Mouse (Mus musculus): ENCODE measurements around the gene Hinfp. TPM values are rescaled to one million over a fixed set of nuclear protein-coding genes. Genes with fewer than 3 reads are reported as not detected.
"Not testable (repeated sequence)": the region's sequence is repeated elsewhere in the genome, so short reads cannot be mapped to it uniquely, and the experiment has no call there.

Hinfp gene
- total and polyA plus RNA-seq, 3 experiments, result 8.4 to 46.1 (median 22.0) TPM

- Histone ChIP-seq H3K4me1 (ENCODE audit: insufficient read depth, low read depth, low read length) (peaks cover 31% of the 10 kb centered on the region), H3K27me3 (ENCODE audit: insufficient read depth, low read length) (no peaks in the 10 kb centered on the region), H3K36me3 (replicated peaks) (peaks cover 40% of the 10 kb centered on the region), H3K4me3 (ENCODE audit: low read depth, low read length) (no peak overlapping the region), H3K9me3 (replicated peaks) (no peaks in the 10 kb centered on the region)
- no peak for TF ChIP-seq POLR2AphosphoS5 (IDR thresholded peaks at IDR 0.05; ENCODE audit: insufficient replicate concordance, low read depth, low read length)
- TF ChIP-seq GATA1 (IDR thresholded peaks at IDR 0.05; ENCODE audit: borderline replicate concordance, low read length), result no peak
- TF ChIP-seq GATA2 (IDR thresholded peaks at IDR 0.05; ENCODE audit: borderline replicate concordance, low read depth, low read length), result no peak
- TF ChIP-seq TAL1 (conservative IDR thresholded peaks at IDR 0.05; ENCODE audit: low read depth, low read length), result no peak
- TF ChIP-seq CTCF (IDR thresholded peaks at IDR 0.05; ENCODE audit: low read depth, low read length), result no peak
- DNase-seq (ENCODE audit: low spot score), result no peak
- ATAC-seq (ENCODE audit: extremely low read depth, insufficient number of reproducible peaks, low FRiP score, poor library complexity, severe bottlenecking), result no peak
These were observed 1.8 kb upstream of the Hinfp start for GRCm38 (mm10) chr9:44307248-44307647.

DNA sequence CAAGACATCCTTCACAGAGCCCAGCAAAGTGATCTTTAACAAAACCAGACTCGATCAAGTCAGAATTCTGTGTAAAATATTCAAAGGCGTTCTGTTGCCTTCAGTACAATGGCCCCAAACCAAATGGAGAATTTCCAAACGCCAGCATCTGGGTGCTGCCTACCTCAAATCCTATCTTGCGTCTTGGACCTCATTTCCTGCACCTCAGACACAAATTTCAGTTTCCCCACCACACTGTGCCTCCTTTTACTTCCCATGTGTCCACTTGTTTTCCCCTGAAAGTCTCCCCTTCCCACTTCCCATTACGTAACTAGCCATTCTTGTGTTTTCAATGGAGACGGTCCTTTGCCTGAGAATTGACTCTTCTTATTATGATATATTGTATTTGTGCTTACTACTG, 1.1 kb upstream of the Hinfp start:
- H3K27me3 ChIP-seq (ENCODE audit: insufficient read depth, low read length), result no peaks in the 10 kb centered on the region
- H3K9me3 ChIP-seq (replicated peaks), result no peaks in the 10 kb centered on the region
- no peak for TF ChIP-seq POLR2AphosphoS5 (IDR thresholded peaks at IDR 0.05; ENCODE audit: insufficient replicate concordance, low read depth, low read length)
- no peak for TF ChIP-seq GATA2 (IDR thresholded peaks at IDR 0.05; ENCODE audit: borderline replicate concordance, low read depth, low read length)
- no peak for TF ChIP-seq TAL1 (conservative IDR thresholded peaks at IDR 0.05; ENCODE audit: low read depth, low read length)
- no peak for TF ChIP-seq GATA1 (IDR thresholded peaks at IDR 0.05; ENCODE audit: borderline replicate concordance, low read length)
- no peak for TF ChIP-seq CTCF (IDR thresholded peaks at IDR 0.05; ENCODE audit: low read depth, low read length)
- ATAC-seq (ENCODE audit: extremely low read depth, insufficient number of reproducible peaks, low FRiP score, poor library complexity, severe bottlenecking), result no peak
- no peak for DNase-seq (ENCODE audit: low spot score)
- H3K36me3 ChIP-seq (replicated peaks), result peaks cover 41% of the 10 kb centered on the region
- peaks cover 34% of the 10 kb centered on the region for H3K4me1 ChIP-seq (ENCODE audit: insufficient read depth, low read depth, low read length)
- no peak overlapping the region for H3K4me3 ChIP-seq (ENCODE audit: low read depth, low read length)

GRCm38 (mm10) chr9:44300001-44300400, 5.5 kb downstream of the Hinfp start:
- H3K27me3 ChIP-seq (ENCODE audit: insufficient read depth, low read length); DNase-seq (ENCODE audit: low spot score); H3K4me3 ChIP-seq (ENCODE audit: low read depth, low read length); ATAC-seq (ENCODE audit: extremely low read depth, insufficient number of reproducible peaks, low FRiP score, poor library complexity, severe bottlenecking); H3K9me3 ChIP-seq (replicated peaks): not testable (repeated sequence)
- H3K36me3 ChIP-seq (replicated peaks), result peaks cover 82% of the 10 kb centered on the region
- peaks cover 23% of the 10 kb centered on the region for H3K4me1 ChIP-seq (ENCODE audit: insufficient read depth, low read depth, low read length)

DNA sequence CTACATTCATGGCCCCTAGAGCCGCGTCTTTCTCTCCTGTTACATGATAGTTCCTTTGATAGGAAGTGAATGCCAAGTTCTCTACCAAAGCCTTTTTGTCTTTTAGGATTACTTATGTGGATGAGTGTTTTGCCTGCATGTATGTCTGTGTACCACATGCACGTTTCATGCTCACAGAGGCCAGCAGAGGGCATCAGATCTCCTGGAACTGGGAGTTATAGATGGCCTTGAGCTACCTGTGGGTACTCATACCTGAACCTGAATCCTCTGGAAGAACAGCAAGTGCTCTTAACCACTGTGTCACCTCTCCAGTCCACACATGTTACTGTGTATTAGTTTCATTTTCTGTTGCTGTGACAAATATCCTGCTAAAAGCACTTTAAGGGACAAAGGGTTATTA, 13.0 kb downstream of the Hinfp start:
- no peaks in the 10 kb centered on the region for H3K27me3 ChIP-seq (ENCODE audit: insufficient read depth, low read length)
- TF ChIP-seq CTCF (IDR thresholded peaks at IDR 0.05; ENCODE audit: low read depth, low read length) (peak; percentile 31), POLR2AphosphoS5 (IDR thresholded peaks at IDR 0.05; ENCODE audit: insufficient replicate concordance, low read depth, low read length) (no peak)
- ATAC-seq (ENCODE audit: extremely low read depth, insufficient number of reproducible peaks, low FRiP score, poor library complexity, severe bottlenecking) (no peak), DNase-seq (ENCODE audit: low spot score) (no peak)
- H3K4me3 ChIP-seq (ENCODE audit: low read depth, low read length), result no peak overlapping the region
- peaks cover 70% of the 10 kb centered on the region for H3K36me3 ChIP-seq (replicated peaks)
- H3K9me3 ChIP-seq (replicated peaks), result peaks cover 7% of the 10 kb centered on the region
- H3K4me1 ChIP-seq (ENCODE audit: insufficient read depth, low read depth, low read length), result peaks cover 43% of the 10 kb centered on the region

DNA sequence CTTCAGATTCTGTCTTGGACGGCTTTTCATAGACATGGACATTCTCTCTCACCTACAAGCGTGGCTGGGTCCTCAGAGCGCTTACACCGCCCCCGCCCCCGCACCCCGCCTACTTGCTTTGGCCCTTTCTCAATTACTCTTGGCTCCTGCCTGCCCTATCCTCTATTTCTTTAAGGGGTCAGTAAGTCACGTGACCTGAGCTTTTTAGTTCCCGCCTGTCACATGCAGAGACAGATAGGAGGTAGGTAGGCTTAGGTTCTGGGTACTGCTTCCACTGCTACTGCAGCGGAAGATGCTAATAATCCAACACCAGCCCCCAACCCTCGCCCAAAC, 16.5 kb downstream of the Hinfp start:
- Histone ChIP-seq H3K36me3 (replicated peaks) (peaks cover 55% of the 10 kb centered on the region), H3K27me3 (ENCODE audit: insufficient read depth, low read length) (no peaks in the 10 kb centered on the region), H3K4me1 (ENCODE audit: insufficient read depth, low read depth, low read length) (peaks cover 70% of the 10 kb centered on the region), H3K9me3 (replicated peaks) (peaks cover 7% of the 10 kb centered on the region), H3K4me3 (ENCODE audit: low read depth, low read length) (peak overlapping the region; percentile 98; the same call in 1 of the 2 replicates)
- no peak for TF ChIP-seq CTCF (IDR thresholded peaks at IDR 0.05; ENCODE audit: low read depth, low read length)
- TF ChIP-seq POLR2AphosphoS5 (IDR thresholded peaks at IDR 0.05; ENCODE audit: insufficient replicate concordance, low read depth, low read length), result no peak
- no peak for TF ChIP-seq TAL1 (conservative IDR thresholded peaks at IDR 0.05; ENCODE audit: low read depth, low read length)
- TF ChIP-seq GATA1 (IDR thresholded peaks at IDR 0.05; ENCODE audit: borderline replicate concordance, low read length), result no peak
- no peak for TF ChIP-seq GATA2 (IDR thresholded peaks at IDR 0.05; ENCODE audit: borderline replicate concordance, low read depth, low read length)
- DNase-seq (ENCODE audit: low spot score) (peak; percentile 52), ATAC-seq (ENCODE audit: extremely low read depth, insufficient number of reproducible peaks, low FRiP score, poor library complexity, severe bottlenecking) (peak; percentile 47)

DNA sequence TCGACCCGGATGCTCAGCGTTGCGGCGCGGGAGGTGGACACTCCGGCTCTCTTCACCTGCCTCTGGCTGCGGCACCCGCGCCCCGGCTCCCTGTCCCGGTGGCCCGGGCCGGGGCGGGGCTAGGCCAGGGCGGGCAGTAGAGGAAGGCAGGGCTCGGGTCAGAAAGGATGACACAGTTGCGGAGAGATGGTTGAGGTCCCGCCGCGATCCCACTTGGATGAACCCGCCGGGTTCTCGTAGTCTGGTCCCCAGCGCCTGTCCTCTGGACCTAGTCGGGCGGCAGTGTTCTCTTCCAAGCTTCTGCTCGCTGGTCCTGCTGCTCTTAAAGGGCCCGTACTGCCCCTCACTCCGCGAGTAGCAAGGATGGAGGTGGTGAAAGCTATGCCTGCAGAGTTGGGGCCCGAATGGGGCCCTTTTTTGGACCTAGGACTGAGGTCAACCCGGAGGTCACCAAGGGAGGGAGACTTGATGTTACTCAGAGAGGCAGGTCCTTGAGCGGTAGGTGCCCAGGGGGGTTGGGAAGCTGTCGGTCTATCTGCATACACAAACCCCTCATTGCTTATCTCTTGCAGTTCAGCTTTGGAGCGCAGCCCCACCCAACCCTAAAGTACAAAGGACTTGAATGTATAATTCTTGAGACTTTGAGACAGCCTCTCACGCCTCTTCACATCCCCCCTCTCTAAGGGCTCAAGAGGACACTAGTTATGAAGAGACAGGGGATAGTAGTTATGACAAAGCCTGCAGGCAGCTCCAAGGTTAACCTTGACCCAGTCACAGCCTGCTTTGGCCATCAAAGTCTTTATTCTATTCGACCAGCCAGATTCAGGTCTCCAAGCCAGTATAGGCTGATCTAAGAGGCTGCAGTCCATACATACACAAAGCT, 17.2 kb downstream of the Hinfp start, which contains the start of gene Abcg4:
Abcg4 (minus strand) TSS at position 540 of the 883 bp plus-strand sequence.
- peaks cover 76% of the 10 kb centered on the region for H3K4me1 ChIP-seq (ENCODE audit: insufficient read depth, low read depth, low read length)
- no peaks in the 10 kb centered on the region for H3K27me3 ChIP-seq (ENCODE audit: insufficient read depth, low read length)
- ATAC-seq (ENCODE audit: extremely low read depth, insufficient number of reproducible peaks, low FRiP score, poor library complexity, severe bottlenecking) (peak; percentile 79), DNase-seq (ENCODE audit: low spot score) (peak; percentile 80)
- H3K9me3 ChIP-seq (replicated peaks), result peaks cover 7% of the 10 kb centered on the region
- TF ChIP-seq TAL1 (conservative IDR thresholded peaks at IDR 0.05; ENCODE audit: low read depth, low read length) (peak; percentile 82), GATA1 (IDR thresholded peaks at IDR 0.05; ENCODE audit: borderline replicate concordance, low read length) (no peak)
- peak within 1 kb of the TSS; percentile 98 for H3K4me3 ChIP-seq (ENCODE audit: low read depth, low read length)
- H3K36me3 ChIP-seq (replicated peaks), result peaks cover 55% of the 10 kb centered on the region

Data from G1E (cell line).